Mouse (Mus musculus): ENCODE results near the gene Vmn1r6.
"Not testable (repeated sequence)": the region's sequence is repeated elsewhere in the genome, so short reads cannot be mapped to it uniquely, and the experiment has no call there.

- TF ChIP-seq CTCF (IDR thresholded peaks at IDR 0.05; ENCODE audit: control insufficient read depth, insufficient read depth, low read length); POLR2A (IDR thresholded peaks at IDR 0.05; ENCODE audit: borderline replicate concordance, control insufficient read depth, low read depth, low read length): not testable (repeated sequence)
These were observed 28.2 kb downstream of the Vmn1r6 start, which contains the start of gene Vmn1r7 for GRCm38 (mm10) chr6:57025224-57025623.
